Mouse (Mus musculus): ENCODE measurements around the gene Naa16. TPM values are rescaled to one million over a fixed set of nuclear protein-coding genes. Genes with fewer than 3 reads are reported as not detected.
"Not testable (repeated sequence)": the region's sequence is repeated elsewhere in the genome, so short reads cannot be mapped to it uniquely, and the experiment has no call there.

The Naa16 gene
- 30.7 and 32.5 TPM in 2 replicates for polyA plus RNA-seq (2015; fragmentation: Nextera tagmentation; extraction: Ambion mirVana)

DNA sequence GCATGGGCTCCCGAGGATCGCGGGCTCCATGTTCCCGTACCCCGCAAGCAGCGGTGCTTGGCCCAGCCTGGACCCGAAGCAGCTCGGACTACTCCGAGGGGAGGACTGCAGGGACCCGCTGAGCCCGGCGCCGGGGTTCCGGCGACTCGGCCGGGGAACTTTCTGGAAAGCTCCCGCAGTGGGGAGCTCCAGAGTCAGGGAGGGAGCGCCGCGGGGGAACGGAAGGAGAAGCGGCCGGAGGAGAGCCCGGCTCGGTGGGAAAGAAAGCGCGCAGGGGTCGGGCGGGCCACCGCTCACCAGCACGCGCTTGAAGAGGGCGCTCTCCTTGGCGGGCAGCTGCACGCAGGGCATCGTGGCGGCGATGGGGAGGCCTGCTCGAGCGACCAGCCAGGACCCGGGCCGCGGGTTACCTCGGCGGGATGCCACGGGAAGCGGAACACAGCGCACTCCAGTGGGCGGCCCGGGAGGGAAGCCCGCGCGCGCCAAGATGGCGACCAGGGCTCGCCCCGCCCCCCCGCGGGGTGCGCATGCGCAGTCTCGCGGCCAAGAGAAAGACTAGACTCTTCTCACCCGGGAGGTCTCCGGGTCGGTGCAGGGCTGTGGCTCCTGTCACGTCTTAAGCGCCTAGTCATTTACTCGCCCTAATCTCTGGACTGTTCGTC is at the start of gene Naa16:
Naa16 (minus strand) TSS at position 514 of the 662 bp plus-strand sequence.
- Histone ChIP-seq H3K4me3 (replicated peaks; ENCODE audit: low read depth, low read length) (peak within 1 kb of the TSS; percentile 93), H3K9me3 (replicated peaks; ENCODE audit: low read length) (no peaks in the 10 kb centered on the region), H3K4me1 (replicated peaks; ENCODE audit: insufficient read depth, low read length) (peaks cover 6% of the 10 kb centered on the region; the same call in 1 of the 2 replicates), H3K36me3 (ENCODE audit: insufficient read depth, low read length) (peaks cover 4% of the 10 kb centered on the region), H3K9ac (ENCODE audit: low read depth, low read length) (peak within 1 kb of the TSS; percentile 82), H3K27ac (peak within 1 kb of the TSS; percentile 96), H3K4me2 (ENCODE audit: low read length) (peak within 1 kb of the TSS; percentile 90), H3K27me3 (ENCODE audit: insufficient read depth, low read length) (no peaks in the 10 kb centered on the region)
- under 1% methylated on average over 57 of the region's 71 CpGs for WGBS
- TF ChIP-seq CTCF (IDR thresholded peaks at IDR 0.05; ENCODE audit: low read depth), result peak; percentile 63
- DNase-seq (ENCODE audit: low spot score), result peak; percentile 94
- ATAC-seq (replicated peaks; ENCODE audit: low FRiP score, low read depth), result peak; percentile 94

- no peak overlapping the region for H3K4me3 ChIP-seq (replicated peaks; ENCODE audit: low read depth, low read length)
- no peak overlapping the region for H3K9ac ChIP-seq (ENCODE audit: low read depth, low read length)
- TF ChIP-seq CTCF (IDR thresholded peaks at IDR 0.05; ENCODE audit: low read depth), result no peak
- no peaks in the 10 kb centered on the region for H3K36me3 ChIP-seq (ENCODE audit: insufficient read depth, low read length)
- no peak overlapping the region for H3K27ac ChIP-seq
- 76% methylated on average over 1 of the region's 1 CpGs for WGBS
- ATAC-seq (replicated peaks; ENCODE audit: low FRiP score, low read depth) (no peak), DNase-seq (ENCODE audit: low spot score) (no peak)
- H3K4me1 ChIP-seq (replicated peaks; ENCODE audit: insufficient read depth, low read length), result no peaks in the 10 kb centered on the region
- no peak overlapping the region for H3K4me2 ChIP-seq (ENCODE audit: low read length)
- H3K9me3 ChIP-seq (replicated peaks; ENCODE audit: low read length), result no peaks in the 10 kb centered on the region
- H3K27me3 ChIP-seq (ENCODE audit: insufficient read depth, low read length), result no peaks in the 10 kb centered on the region
Observed at GRCm38 (mm10) chr14:79434068-79434467, 43.5 kb upstream of the Naa16 start.

GRCm38 (mm10) chr14:79426730-79427365 is 36.3 kb upstream of the Naa16 start:
- H3K27me3 ChIP-seq (ENCODE audit: insufficient read depth, low read length); H3K9me3 ChIP-seq (replicated peaks; ENCODE audit: low read length); H3K36me3 ChIP-seq (ENCODE audit: insufficient read depth, low read length); DNase-seq (ENCODE audit: low spot score); H3K4me1 ChIP-seq (replicated peaks; ENCODE audit: insufficient read depth, low read length): not testable (repeated sequence)
- peak overlapping the region; percentile 54 for H3K9ac ChIP-seq (ENCODE audit: low read depth, low read length)
- peak; percentile 5; the same call in 1 of the 2 replicates for ATAC-seq (replicated peaks; ENCODE audit: low FRiP score, low read depth)
- H3K27ac ChIP-seq, result peak overlapping the region; percentile 81
- H3K4me2 ChIP-seq (ENCODE audit: low read length), result peak overlapping the region; percentile 50
- peak overlapping the region; percentile 36 for H3K4me3 ChIP-seq (replicated peaks; ENCODE audit: low read depth, low read length)
- 84% methylated on average over 5 of the region's 59 CpGs for WGBS

DNA sequence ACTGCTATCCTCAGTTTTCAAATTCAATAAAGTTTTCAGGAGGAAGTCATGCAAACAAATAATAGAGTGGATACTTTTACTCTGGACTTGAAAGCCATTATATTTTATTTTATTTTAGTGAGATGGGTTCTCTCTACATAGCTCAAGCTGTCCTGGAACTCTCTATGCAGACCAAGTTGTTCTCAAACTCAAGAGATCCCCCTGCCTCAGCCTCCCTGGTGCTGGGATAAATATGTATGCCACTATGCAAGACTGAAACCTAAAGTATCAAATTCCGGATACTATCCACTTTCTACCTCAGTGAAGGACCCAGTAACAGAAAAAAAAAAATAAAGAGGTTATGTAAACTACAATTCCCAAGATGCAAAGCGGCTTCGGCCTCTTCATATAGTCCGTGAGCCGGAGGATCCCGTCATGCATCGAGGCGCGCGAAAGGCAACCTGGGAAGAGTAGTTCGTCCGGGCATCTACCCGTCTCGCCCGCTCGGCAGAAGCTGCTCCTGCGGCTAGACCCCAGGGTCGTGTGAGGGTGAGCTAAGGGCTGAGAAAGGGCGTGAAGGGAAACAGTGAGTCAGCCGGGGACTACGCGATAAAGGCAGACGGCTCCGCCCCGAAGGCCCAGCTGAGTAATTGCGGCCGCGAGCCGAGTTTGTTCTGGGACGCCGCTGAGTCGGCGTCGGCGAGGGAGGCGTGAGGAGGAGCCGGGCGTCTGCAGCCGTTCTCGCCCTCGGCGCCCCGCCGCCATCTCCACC is 35.6 kb upstream of the Naa16 start, which contains the start of gene Kbtbd7:
Kbtbd7 (plus strand) TSS at position 533 of the 751 bp plus-strand sequence.
- H3K36me3 ChIP-seq (ENCODE audit: insufficient read depth, low read length), result no peaks in the 10 kb centered on the region

DNA sequence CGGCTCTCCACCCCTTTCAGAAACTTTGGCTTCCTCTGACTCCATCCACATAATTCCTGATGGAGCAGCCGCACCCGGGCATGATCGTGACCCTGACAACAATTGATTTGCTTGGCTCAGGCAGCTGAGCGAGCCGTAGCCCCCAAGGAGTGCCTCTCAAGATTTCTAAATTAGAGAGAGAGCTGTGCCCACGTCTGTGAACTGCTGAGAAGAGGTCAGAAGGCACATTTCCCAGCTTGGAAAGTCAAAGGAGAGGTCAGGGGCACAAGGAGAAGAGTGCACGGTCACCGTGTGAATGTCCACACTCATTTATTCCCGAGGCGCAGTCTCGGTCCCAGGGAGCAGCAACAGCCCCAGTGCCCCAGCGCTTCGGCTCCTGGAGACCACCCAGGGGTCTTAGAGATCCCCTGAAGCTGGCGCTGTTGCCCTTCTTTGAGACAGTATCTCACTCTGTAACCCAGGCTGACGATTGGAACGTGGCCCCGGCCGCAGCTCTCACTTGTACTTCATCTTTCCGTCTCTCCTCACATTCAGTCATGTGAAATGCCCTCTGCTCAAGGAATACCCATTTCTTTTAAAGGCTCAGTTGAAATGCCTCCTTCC is 29.6 kb upstream of the Naa16 start:
- Histone ChIP-seq H3K27me3 (ENCODE audit: insufficient read depth, low read length) (no peaks in the 10 kb centered on the region), H3K9ac (ENCODE audit: low read depth, low read length) (no peak overlapping the region), H3K36me3 (ENCODE audit: insufficient read depth, low read length) (peaks cover 7% of the 10 kb centered on the region; the same call in 1 of the 2 replicates), H3K4me3 (replicated peaks; ENCODE audit: low read depth, low read length) (no peak overlapping the region), H3K9me3 (replicated peaks; ENCODE audit: low read length) (no peaks in the 10 kb centered on the region), H3K4me1 (replicated peaks; ENCODE audit: insufficient read depth, low read length) (no peaks in the 10 kb centered on the region), H3K27ac (no peak overlapping the region), H3K4me2 (ENCODE audit: low read length) (no peak overlapping the region)
- ATAC-seq (replicated peaks; ENCODE audit: low FRiP score, low read depth) (no peak), DNase-seq (ENCODE audit: low spot score) (no peak)
- 67% methylated on average over 20 of the region's 20 CpGs for WGBS
- TF ChIP-seq CTCF (IDR thresholded peaks at IDR 0.05; ENCODE audit: low read depth), result no peak

More for the DNA sequence above, 35.6 kb upstream of the Naa16 start, which contains the start of gene Kbtbd7:
- peak within 1 kb of the TSS; percentile 50 for H3K4me2 ChIP-seq (ENCODE audit: low read length)
- no peaks in the 10 kb centered on the region; the same call in 1 of the 2 replicates for H3K9me3 ChIP-seq (replicated peaks; ENCODE audit: low read length)
- no peaks in the 10 kb centered on the region for H3K27me3 ChIP-seq (ENCODE audit: insufficient read depth, low read length)
- H3K4me1 ChIP-seq (replicated peaks; ENCODE audit: insufficient read depth, low read length), result no peaks in the 10 kb centered on the region
- peak; percentile 99 for DNase-seq (ENCODE audit: low spot score)
- no peak for TF ChIP-seq CTCF (IDR thresholded peaks at IDR 0.05; ENCODE audit: low read depth)
- peak; percentile 99 for ATAC-seq (replicated peaks; ENCODE audit: low FRiP score, low read depth)
- peak within 1 kb of the TSS; percentile 36 for H3K4me3 ChIP-seq (replicated peaks; ENCODE audit: low read depth, low read length)
- peak within 1 kb of the TSS; percentile 81 for H3K27ac ChIP-seq
- H3K9ac ChIP-seq (ENCODE audit: low read depth, low read length), result peak within 1 kb of the TSS; percentile 54
- under 1% methylated on average over 41 of the region's 44 CpGs for WGBS

- Histone ChIP-seq H3K36me3 (ENCODE audit: insufficient read depth, low read length) (peaks cover 10% of the 10 kb centered on the region; the same call in 1 of the 2 replicates), H3K4me1 (replicated peaks; ENCODE audit: insufficient read depth, low read length) (no peaks in the 10 kb centered on the region), H3K27ac (no peak overlapping the region), H3K9me3 (replicated peaks; ENCODE audit: low read length) (no peaks in the 10 kb centered on the region), H3K4me3 (replicated peaks; ENCODE audit: low read depth, low read length) (no peak overlapping the region), H3K9ac (ENCODE audit: low read depth, low read length) (no peak overlapping the region), H3K27me3 (ENCODE audit: insufficient read depth, low read length) (no peaks in the 10 kb centered on the region), H3K4me2 (ENCODE audit: low read length) (no peak overlapping the region)
- TF ChIP-seq CTCF (IDR thresholded peaks at IDR 0.05; ENCODE audit: low read depth), result no peak
- no peak for DNase-seq (ENCODE audit: low spot score)
- ATAC-seq (replicated peaks; ENCODE audit: low FRiP score, low read depth), result no peak
- 89% methylated on average over 6 of the region's 6 CpGs for WGBS
Observed at GRCm38 (mm10) chr14:79413121-79413520, 22.5 kb upstream of the Naa16 start.

All from kidney, postnatal 0 days (tissue).